In genomic region chrX:49225792-49226426, GRCm38 (mm10) we compare ENCODE assay signal across 28 mouse cellular contexts.
DNase-seq lines count a peak whose midpoint lies in the region; ATAC-seq and TF ChIP-seq lines count a peak whose summit lies in the region.
"Had no signal": no experiment of that assay in that cellular context is flagged by ENCODE, and none has a peak within 500 bp of the region (broad histone marks: within the 10 kb centered on the region; RNA-seq: fewer than 3 reads in every experiment).

No protein-coding gene starts in this region.

- H3K9ac ChIP-seq in midbrain, embryonic 12.5 days (replicated peaks), result no peak overlapping the region
- H3K9ac ChIP-seq: hindbrain, embryonic 15.5 days; limb, embryonic 12.5 days; liver, embryonic 15.5 days; lung, embryonic 14.5 days had no signal

- no peaks in the 10 kb centered on the region for H3K36me3 ChIP-seq in midbrain, embryonic 12.5 days
- H3K36me3 ChIP-seq in midbrain, embryonic 10.5 days, result no peaks in the 10 kb centered on the region
- H3K36me3 ChIP-seq: hindbrain, embryonic 15.5 days; limb, embryonic 12.5 days; liver, embryonic 15.5 days had no signal

- no peak for TF ChIP-seq POLR2A in brain, embryonic 14.5 days (IDR thresholded peaks at IDR 0.05; ENCODE audit: borderline replicate concordance, extremely low read depth, insufficient read depth, insufficient read length, poor library complexity, severe bottlenecking)

- H3K27me3 ChIP-seq in midbrain, embryonic 12.5 days, result no peaks in the 10 kb centered on the region
- H3K27me3 ChIP-seq in midbrain, embryonic 10.5 days (ENCODE audit: low read depth, poor library complexity, severe bottlenecking), result no peaks in the 10 kb centered on the region
- H3K27me3 ChIP-seq: hindbrain, embryonic 15.5 days; limb, embryonic 12.5 days; liver, embryonic 15.5 days had no signal

- 41% methylated on average over 1 of the region's 1 CpGs for WGBS in midbrain, embryonic 12.5 days
- 62% methylated on average over 1 of the region's 1 CpGs for WGBS in midbrain, embryonic 10.5 days

- no peaks in the 10 kb centered on the region for H3K9me3 ChIP-seq in midbrain, embryonic 12.5 days
- no peaks in the 10 kb centered on the region for H3K9me3 ChIP-seq in midbrain, embryonic 10.5 days (replicated peaks)
- H3K9me3 ChIP-seq: hindbrain, embryonic 15.5 days; limb, embryonic 12.5 days; liver, embryonic 15.5 days had no signal

- no peak for TF ChIP-seq CTCF in brain, embryonic 14.5 days (IDR thresholded peaks at IDR 0.05; ENCODE audit: borderline replicate concordance, extremely low read depth, insufficient read depth, insufficient read length)

- H3K27ac ChIP-seq in midbrain, embryonic 12.5 days (replicated peaks), result no peak overlapping the region
- no peak overlapping the region for H3K27ac ChIP-seq in midbrain, embryonic 10.5 days (replicated peaks)
- H3K27ac ChIP-seq: heart, adult 2 months; hindbrain, embryonic 15.5 days; layer of hippocampus, adult 2 months; left cerebral cortex, adult 2 months; limb, embryonic 12.5 days; liver, embryonic 15.5 days had no signal

- no peaks in the 10 kb centered on the region for H3K4me1 ChIP-seq in midbrain, embryonic 12.5 days
- peaks cover 6% of the 10 kb centered on the region; the same call in 1 of the 2 replicates for H3K4me1 ChIP-seq in midbrain, embryonic 10.5 days
- H3K4me1 ChIP-seq: hindbrain, embryonic 15.5 days; limb, embryonic 12.5 days; liver, embryonic 15.5 days had no signal

- peak; percentile 60; the same call in 1 of the 2 replicates for ATAC-seq in midbrain, embryonic 12.5 days (ENCODE audit: low FRiP score, low read depth)
- ATAC-seq: forebrain, embryonic 16.5 days; inflammation-experienced regulatory T-cells, adult 6 months had no signal

- no peak overlapping the region for H3K4me3 ChIP-seq in midbrain, embryonic 12.5 days
- no peak overlapping the region for H3K4me3 ChIP-seq in midbrain, embryonic 10.5 days
- H3K4me3 ChIP-seq: erythroblast, embryonic 14.5 days; heart, adult 2 months; hindbrain, embryonic 15.5 days; layer of hippocampus, adult 2 months; left cerebral cortex, adult 2 months; limb, embryonic 12.5 days; liver, embryonic 15.5 days had no signal

- intact Hi-C loops in heart, postnatal 10 days (cut with DNase I), result no loop called here

- no peak for DNase-seq in midbrain, embryonic 10.5 days (ENCODE audit: low spot score)
- peak; percentile 11 for DNase-seq in brain, embryonic 14.5 days (ENCODE audit: low read depth)
- DNase-seq in embryo, embryonic 10 days (ENCODE audit: low spot score), result peak; percentile 5
- peak; percentile 58 for DNase-seq in mesoderm, embryonic 11.5 days (ENCODE audit: low read depth, low spot score)
- DNase-seq in right cerebral cortex, postnatal 10 days (ENCODE audit: low spot score in 2 of 2), result no peak
- DNase-seq in heart, postnatal 10 days, result no peak
- DNase-seq: adrenal gland, adult 2 months; adrenal gland, postnatal 36 days; B cell, adult 2 months; cerebellum, adult 2 months; cerebellum, postnatal 14 days; heart, adult 2 months; kidney, adult 11 months; kidney, postnatal 36 days; lung, embryonic 14.5 days; lung, postnatal 14 days; right cerebral cortex, postnatal 25 days; thymus, adult 18-20 months; thymus, postnatal 25 days had no signal

- no peak overlapping the region for H3K4me2 ChIP-seq in midbrain, embryonic 12.5 days (replicated peaks)
- H3K4me2 ChIP-seq: hindbrain, embryonic 15.5 days; limb, embryonic 12.5 days; liver, embryonic 15.5 days; lung, embryonic 14.5 days had no signal

Comparison
In these comparisons a context has a peak if more than half of its experiments do, and no peak if none do; other contexts are left out.
1. DNase-seq: peak in brain, embryonic 14.5 days (single experiment), embryo, embryonic 10 days (single experiment) and mesoderm, embryonic 11.5 days (single experiment); none in midbrain, embryonic 10.5 days (single experiment), right cerebral cortex, postnatal 10 days (0 of 2) and heart, postnatal 10 days (0 of 2).